Mouse (Mus musculus) CD4-positive, CD25-positive, alpha-beta regulatory T cell (primary cell): ENCODE data around the gene Tex13c1. TPM values are rescaled to one million over a fixed set of nuclear protein-coding genes. Genes with fewer than 3 reads are reported as not detected.

Source experiments
- polyA plus RNA-seq: library from polyadenylated mRNA; unstranded; fragments of 100-300 nt; shearing (Covaris generic); gene quantifications from one replicate; pipeline ENCODE4 v1.2.1, GENCODE M21; 2017

Gene Tex13c1
- polyA plus RNA-seq = not detected

GRCm38 (mm10) chrX:43590860-43591259 is at the start of gene Tex13c1:
Gene Tex13c1 (plus strand): TSS chrX:43591160.

Other genes with a start within 250 kb of the Tex13c1 start
- gene Tenm1, start 162.0 kb upstream of the Tex13c1 start, polyA plus RNA-seq = 0.05 TPM